Mouse (Mus musculus) heart, postnatal 0 days (tissue): ENCODE measurements at regions not wholly inside any gene's neighbourhood (a gene's known extent, or its start where the extent isn't known, plus 50 kb on each side); places are given as distances from the start of the nearest gene placed in this dataset.
A peak's percentile ranks its signal among the peaks of the same experiment; 100 is the strongest.

Source experiments
- ATAC-seq: fragments of 200-750 bp; cut with Nextera tagmentation; 2 replicates; pipeline ENCODE4 v1.8.0; 2017; ENCODE audit warnings: low read depth, moderate number of reproducible peaks, moderate library complexity; ENCODE audit not compliant: insufficient read depth
- DNase-seq: peaks from one replicate; pipeline ENCODE4 v3.0.0-alpha.2; 2016; ENCODE audit warnings: low spot score
- H3K27ac ChIP-seq: fragments of 300-500 bp; sonication (generic); 2 replicates; pipeline ENCODE4 v1.5.1; 2014; ENCODE audit warnings: low read depth, mild to moderate bottlenecking
- H3K27me3 ChIP-seq: fragments of 300-500 bp; sonication (generic); 2 replicates; pipeline ENCODE4 v1.6.1; 2014; ENCODE audit warnings: low read length, mixed read lengths; ENCODE audit not compliant: control insufficient read depth, insufficient read depth
- H3K36me3 ChIP-seq: fragments of 300-500 bp; sonication (generic); replicated peaks from 2 replicates; pipeline ENCODE4 v1.6.1; 2014; ENCODE audit warnings: low read length, mixed read lengths; ENCODE audit not compliant: control insufficient read depth, insufficient read depth
- H3K4me1 ChIP-seq: fragments of 300-500 bp; sonication (generic); 2 replicates; pipeline ENCODE4 v1.6.1; 2014; ENCODE audit warnings: antibody characterized with exemption; ENCODE audit not compliant: control insufficient read depth, insufficient read depth
- H3K4me2 ChIP-seq: fragments of 300-500 bp; sonication (generic); 2 replicates; pipeline ENCODE4 v1.6.1; 2014; ENCODE audit warnings: low read depth, mild to moderate bottlenecking, low read length, moderate library complexity
- H3K4me3 ChIP-seq: fragments of 300-500 bp; sonication (generic); 2 replicates; pipeline ENCODE4 v1.5.1; 2014; ENCODE audit warnings: low read depth, low read length
- H3K9ac ChIP-seq: fragments of 300-500 bp; sonication (generic); replicated peaks from 2 replicates; pipeline ENCODE4 v1.6.1; 2014; ENCODE audit warnings: low read depth, low read length, mixed read lengths
- H3K9me3 ChIP-seq: fragments of 300-500 bp; sonication (generic); replicated peaks from 2 replicates; pipeline ENCODE4 v1.6.1; 2016; ENCODE audit warnings: low read length; ENCODE audit not compliant: control insufficient read depth
- CTCF ChIP-seq: IDR thresholded peaks from 2 replicates; pipeline ENCODE4 v1.5.1; 2016; ENCODE audit warnings: antibody characterized with exemption, control low read depth, low read depth
- EP300 ChIP-seq: IDR thresholded peaks from 2 replicates; pipeline ENCODE4 v1.6.1; 2016; ENCODE audit warnings: antibody characterized with exemption, low read depth
- whole genome bisulfite sequencing: fragments of 180-500 bp; shearing (Covaris S2); extraction: QIAGEN DNeasy Blood & Tissue Kit; methylation state at CpG from one replicate; pipeline ENCODE4 v1.1.7; 2014; 5-methylcytosine and 5-hydroxymethylcytosine counted together

GRCm38 (mm10) chr13:83055865-83056264 lies 448.0 kb upstream of the Mef2c start:
- H3K36me3 ChIP-seq = no peaks in the 10 kb centered on the region
- TF ChIP-seq EP300 (no peak), CTCF (no peak)
- no peak overlapping the region for H3K4me2 ChIP-seq

GRCm38 (mm10) chr13:83056415-83056814 lies 447.4 kb upstream of the Mef2c start:
- no peak for ATAC-seq
- Histone ChIP-seq H3K36me3 (no peaks in the 10 kb centered on the region), H3K9me3 (no peaks in the 10 kb centered on the region), H3K27me3 (no peaks in the 10 kb centered on the region), H3K4me1 (peaks cover 3% of the 10 kb centered on the region; the same call in 1 of the 2 replicates), H3K4me2 (no peak overlapping the region), H3K9ac (no peak overlapping the region), H3K27ac (no peak overlapping the region), H3K4me3 (no peak overlapping the region)
- TF ChIP-seq CTCF = no peak
- no peak for TF ChIP-seq EP300
- DNase-seq = no peak
- 65% methylated on average over 2 of the region's 2 CpGs for WGBS

More at GRCm38 (mm10) chr13:83055865-83056264, 448.0 kb upstream of the Mef2c start:
- no peak for ATAC-seq
- DNase-seq = peak; percentile 29
- Histone ChIP-seq H3K27ac (no peak overlapping the region), H3K9me3 (no peaks in the 10 kb centered on the region), H3K4me1 (peaks cover 3% of the 10 kb centered on the region; the same call in 1 of the 2 replicates), H3K9ac (no peak overlapping the region), H3K27me3 (no peaks in the 10 kb centered on the region), H3K4me3 (no peak overlapping the region)
- WGBS = 12% methylated on average over 2 of the region's 2 CpGs

GRCm38 (mm10) chr13:83064727-83065126 lies 439.1 kb upstream of the Mef2c start:
- Histone ChIP-seq H3K9ac (no peak overlapping the region), H3K27me3 (no peaks in the 10 kb centered on the region), H3K4me1 (no peaks in the 10 kb centered on the region), H3K27ac (no peak overlapping the region), H3K36me3 (no peaks in the 10 kb centered on the region), H3K4me2 (no peak overlapping the region), H3K4me3 (no peak overlapping the region), H3K9me3 (no peaks in the 10 kb centered on the region)
- WGBS = 43% methylated on average over 5 of the region's 5 CpGs
- DNase-seq = no peak
- TF ChIP-seq EP300 (no peak), CTCF (no peak)
- ATAC-seq = no peak

GRCm38 (mm10) chr13:83065201-83065600 lies 438.6 kb upstream of the Mef2c start:
- H3K4me3 ChIP-seq = no peak overlapping the region
- no peak overlapping the region for H3K4me2 ChIP-seq
- no peak for DNase-seq
- H3K9me3 ChIP-seq = no peaks in the 10 kb centered on the region
- H3K27ac ChIP-seq = no peak overlapping the region
- ATAC-seq = no peak
- no peaks in the 10 kb centered on the region for H3K27me3 ChIP-seq
- no peak overlapping the region for H3K9ac ChIP-seq
- TF ChIP-seq CTCF (no peak), EP300 (no peak)
- no peaks in the 10 kb centered on the region for H3K4me1 ChIP-seq
- 86% methylated on average over 3 of the region's 3 CpGs for WGBS
- no peaks in the 10 kb centered on the region for H3K36me3 ChIP-seq

- ATAC-seq = no peak
- TF ChIP-seq EP300 = no peak
- no peak for TF ChIP-seq CTCF
These were observed 437.6 kb upstream of the Mef2c start for GRCm38 (mm10) chr13:83066115-83066753.

GRCm38 (mm10) chr13:83067496-83067895 lies 436.3 kb upstream of the Mef2c start:
- Histone ChIP-seq H3K4me1 (no peaks in the 10 kb centered on the region), H3K36me3 (no peaks in the 10 kb centered on the region), H3K4me3 (no peak overlapping the region), H3K27me3 (no peaks in the 10 kb centered on the region), H3K9me3 (no peaks in the 10 kb centered on the region), H3K4me2 (no peak overlapping the region), H3K27ac (no peak overlapping the region), H3K9ac (no peak overlapping the region)
- 64% methylated on average over 2 of the region's 2 CpGs for WGBS
- ATAC-seq (no peak), DNase-seq (no peak)
- TF ChIP-seq CTCF (no peak), EP300 (no peak)

More at GRCm38 (mm10) chr13:83066115-83066753, 437.6 kb upstream of the Mef2c start:
- no peaks in the 10 kb centered on the region for H3K36me3 ChIP-seq
- no peak overlapping the region for H3K4me2 ChIP-seq
- WGBS = 66% methylated on average over 8 of the region's 8 CpGs
- no peaks in the 10 kb centered on the region for H3K9me3 ChIP-seq
- no peak overlapping the region for H3K27ac ChIP-seq
- H3K27me3 ChIP-seq = no peaks in the 10 kb centered on the region
- H3K4me1 ChIP-seq = no peaks in the 10 kb centered on the region
- DNase-seq = no peak
- no peak overlapping the region for H3K9ac ChIP-seq
- H3K4me3 ChIP-seq = no peak overlapping the region
